Mouse (Mus musculus): Measurements from ENCODE around the gene Fam83g.
A peak's percentile ranks its signal among the peaks of the same experiment; 100 is the strongest.

The Fam83g gene

DNA sequence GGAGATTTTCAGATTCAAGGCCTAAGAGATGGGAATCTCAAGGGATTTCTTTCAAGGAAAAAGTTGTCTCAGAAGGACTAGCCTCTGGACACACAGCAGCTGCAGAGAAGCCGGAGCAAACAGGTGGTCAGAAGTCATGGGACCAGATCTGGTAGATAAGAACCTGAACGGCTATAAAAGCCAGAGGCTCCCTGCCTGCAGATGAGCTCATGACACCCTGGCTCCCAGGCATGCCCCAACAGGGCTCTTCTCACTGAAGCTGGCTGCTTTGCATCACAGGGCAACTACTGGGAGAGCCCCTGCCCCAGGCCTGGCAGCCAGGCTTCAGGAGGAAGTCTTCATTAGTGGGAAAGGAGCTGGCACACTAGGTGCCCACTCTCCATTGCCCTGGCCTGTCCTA lies 8.6 kb upstream of the Fam83g start:
- no peak for DNase-seq

DNA sequence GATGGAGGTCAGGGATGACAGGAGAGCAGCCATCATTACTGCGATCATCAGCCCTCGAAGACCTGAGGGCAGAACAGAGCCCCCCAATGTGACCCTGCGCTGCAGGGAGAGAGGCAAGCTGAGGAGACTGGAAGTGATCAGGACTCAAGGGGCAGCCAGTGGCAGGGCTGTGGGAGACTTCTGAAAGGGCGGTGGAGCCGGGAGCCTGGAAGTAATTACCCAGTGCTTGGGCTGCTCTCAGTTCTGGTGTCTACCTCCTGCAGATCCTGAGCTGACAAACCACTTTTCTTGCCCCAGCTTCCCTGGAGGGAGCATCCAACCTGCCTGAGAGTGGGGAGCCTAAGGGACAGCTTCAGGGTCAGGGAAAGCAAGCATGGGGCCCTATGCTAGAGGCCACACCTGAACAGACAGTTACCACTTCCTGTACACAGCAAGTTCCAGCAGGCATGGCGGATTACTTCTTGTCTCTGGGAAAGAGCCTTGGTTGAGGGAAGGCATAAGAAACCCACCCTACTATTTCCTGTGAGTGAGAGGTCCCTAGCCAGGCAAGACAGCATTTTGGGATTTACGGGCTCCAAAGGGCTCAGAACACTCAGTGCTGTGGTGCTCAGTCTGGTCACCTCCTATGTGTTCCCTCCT lies 7.6 kb upstream of the Fam83g start:
- DNase-seq, result no peak

DNA sequence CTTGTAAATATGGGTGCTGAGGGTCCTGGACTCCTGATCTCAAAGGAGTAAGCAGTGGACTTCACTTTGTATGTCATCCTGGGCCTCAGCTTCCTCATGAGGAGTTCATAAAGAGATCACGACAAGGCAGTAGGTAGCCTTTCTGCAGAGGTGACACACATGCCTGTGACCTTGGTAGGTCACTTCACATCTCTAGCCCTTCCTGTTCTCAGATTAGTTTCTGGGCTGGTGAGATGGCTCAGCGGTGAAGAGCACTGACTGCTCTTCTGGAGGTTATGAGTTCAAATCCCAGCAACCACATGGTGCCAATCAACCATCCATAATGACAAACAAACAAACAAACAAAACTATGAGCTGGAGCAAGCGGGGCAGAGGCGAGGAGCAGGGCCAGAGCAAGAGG lies 6.2 kb upstream of the Fam83g start:
- no peak for DNase-seq

DNA sequence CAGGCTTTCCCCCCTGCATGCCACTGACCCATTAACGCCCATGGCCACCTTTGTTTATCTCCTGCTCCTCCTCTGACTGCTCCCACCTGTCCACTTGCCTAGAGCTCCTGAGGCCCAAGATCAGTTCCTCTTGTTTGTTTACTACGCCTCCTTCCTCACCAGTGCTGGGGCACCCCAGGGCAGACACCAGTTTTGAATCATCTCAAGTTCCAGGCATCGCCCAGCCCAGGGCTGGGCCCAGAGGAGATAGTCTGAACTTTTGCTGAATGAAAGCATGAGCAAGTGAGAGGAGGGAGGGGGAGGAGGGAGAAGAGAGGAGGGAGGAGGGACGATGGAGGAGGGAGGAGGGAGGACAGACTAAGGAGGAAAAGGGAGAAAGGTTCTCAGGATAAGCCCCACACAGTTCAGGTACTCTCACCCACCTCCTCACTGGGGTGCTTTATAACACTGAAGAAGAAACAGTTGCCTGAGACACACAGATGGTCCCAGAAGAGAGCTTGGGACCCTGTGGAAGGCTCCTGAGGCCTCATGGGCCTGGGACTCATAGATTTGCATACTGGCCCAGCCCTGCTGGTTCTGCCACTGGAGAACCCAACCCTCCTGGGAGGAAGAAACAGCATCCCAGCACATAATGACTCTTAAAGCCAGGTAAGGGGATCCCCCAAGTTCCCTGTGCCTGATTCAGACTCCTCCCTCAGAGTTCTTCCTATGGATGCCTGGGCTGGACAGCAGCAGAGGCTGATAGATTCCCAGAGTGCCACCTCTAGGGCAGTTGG lies 4.6 kb upstream of the Fam83g start:
- no peak for DNase-seq

DNA sequence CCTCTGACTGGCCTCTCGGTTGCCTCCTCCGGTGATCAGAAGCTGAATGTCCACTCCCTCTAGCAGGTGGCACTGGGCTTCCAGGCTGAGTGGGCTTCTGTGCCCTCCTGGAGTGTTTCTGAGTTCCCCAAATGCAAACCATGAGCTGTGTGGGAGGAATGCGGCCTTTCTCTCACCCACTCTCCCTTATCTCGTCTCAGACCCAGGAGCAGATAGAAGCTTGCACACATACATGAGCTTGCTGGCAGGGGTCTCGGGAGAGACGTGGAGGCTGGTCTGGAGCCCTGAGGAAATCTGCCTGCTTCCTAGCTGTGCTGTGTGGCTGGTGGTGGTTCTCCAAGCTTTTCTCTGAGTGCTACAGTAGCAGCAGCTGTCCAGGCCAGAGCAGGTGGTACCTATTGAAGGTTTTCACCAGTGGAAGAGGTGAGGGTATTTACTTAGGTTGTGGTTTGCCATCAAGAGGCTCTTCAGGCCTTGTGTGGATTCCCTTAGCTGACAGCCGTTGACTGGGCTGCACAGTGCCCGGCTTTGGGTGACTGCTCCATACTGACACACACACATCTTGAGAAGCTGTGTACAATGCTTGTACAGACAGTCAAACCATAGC lies 1.3 kb downstream of the Fam83g start:
- DNase-seq, result peak; percentile 22

DNA sequence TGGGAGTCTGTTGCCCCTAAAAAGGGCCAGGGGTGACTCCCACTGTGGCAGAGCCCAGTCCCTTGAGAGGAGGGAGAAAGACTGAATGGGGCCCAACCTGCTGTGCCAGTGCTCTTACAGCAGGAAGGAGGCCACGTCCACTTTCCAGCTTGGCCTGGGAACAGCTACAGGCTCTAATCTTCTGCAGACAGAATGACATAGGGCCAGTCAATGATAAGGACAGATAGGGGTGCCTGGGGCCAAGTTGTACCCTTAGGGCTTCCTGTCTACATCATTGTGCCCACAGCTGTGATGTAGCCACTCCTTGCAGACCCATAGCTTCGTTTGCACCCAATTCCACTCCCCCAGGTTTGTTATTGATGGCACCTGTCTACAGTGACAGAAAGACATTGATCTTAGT lies 2.2 kb downstream of the Fam83g start:
- DNase-seq, result peak; percentile 77

DNA sequence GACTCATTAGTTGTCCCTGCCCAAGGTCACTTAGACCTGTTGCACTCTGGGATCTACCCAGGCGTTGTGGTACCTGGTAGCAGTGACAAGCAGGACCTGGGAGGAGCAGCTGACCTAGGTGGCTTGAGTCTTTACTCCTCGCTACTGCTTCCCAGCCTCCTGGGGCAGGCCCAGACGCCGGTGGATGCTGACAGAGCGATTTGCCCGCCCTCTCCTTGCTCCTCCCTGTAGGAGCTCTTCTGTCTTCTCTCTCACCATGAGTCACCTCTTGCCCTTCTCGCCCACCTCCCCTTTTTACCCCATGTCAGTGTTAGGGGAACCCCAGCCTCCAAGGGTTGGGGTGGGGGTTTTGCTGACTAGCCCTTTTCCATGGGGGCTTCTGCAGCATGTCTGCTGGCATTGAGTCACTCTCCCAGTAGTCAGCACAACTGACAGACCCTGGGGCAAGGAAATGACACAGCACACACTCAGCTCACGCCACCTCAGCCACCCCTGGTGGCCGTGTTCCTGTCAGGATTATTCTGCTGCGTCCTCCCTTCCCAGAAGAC lies 3.1 kb downstream of the Fam83g start:
- DNase-seq, result peak; percentile 71

DNA sequence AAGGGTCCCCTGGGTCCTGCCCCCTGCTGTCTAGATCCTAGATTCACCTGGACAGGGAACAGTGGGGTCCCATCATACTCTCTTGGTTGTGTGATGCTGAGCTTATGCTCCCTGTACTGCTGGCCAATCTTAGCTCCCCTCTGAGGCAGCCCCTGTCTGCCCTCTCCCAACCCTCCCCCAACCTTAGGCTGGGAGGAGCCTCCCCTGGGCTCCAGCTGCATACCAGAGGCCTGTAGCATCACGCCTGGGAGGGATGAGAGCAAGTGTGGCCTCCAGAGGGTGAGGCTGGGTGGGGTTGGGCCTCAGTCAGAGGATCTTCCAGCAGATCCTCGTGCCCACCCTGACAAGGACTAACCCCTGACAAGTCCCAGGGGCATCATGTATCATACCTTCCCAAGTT lies 3.7 kb downstream of the Fam83g start:
- DNase-seq, result peak; percentile 56

DNA sequence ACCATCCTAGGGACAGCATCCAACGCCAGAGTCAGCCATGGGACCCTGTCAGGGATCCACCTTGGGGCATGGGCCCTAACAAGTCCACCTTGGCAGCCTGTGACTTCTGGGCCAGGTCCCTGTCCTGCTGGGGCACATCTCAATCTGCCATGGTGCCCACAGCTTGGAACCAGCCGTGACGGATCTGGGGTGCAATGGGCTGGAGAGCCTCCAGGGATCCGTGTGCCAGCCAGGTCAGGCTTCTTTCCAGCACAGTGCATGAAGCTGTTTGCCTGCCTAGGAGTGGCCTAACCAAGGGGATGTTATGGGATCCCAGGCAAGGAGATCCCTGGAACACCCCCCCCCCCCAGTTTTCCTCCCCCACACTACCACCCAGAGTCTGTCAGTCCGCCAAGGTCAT lies 9.1 kb downstream of the Fam83g start:
- no peak for DNase-seq

DNA sequence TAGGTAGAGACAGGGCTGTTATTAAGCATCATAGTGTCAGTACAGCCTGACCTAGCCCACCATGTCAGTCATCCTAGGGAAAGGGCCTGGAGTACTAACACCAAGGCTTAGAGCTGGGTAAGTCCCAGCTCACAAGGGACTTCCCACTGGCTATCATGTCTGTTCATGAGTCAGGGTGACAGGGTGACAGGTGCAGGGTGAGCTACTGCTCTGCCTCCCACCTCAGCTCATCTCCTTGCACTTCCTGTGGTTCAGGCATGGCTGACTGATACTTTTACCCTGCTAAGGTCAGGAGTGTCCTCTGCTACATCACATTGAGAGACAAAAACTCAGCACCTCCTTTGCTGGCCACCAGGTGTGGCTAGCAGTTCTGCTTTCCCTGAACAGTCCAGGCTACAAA lies 15.0 kb downstream of the Fam83g start:
- no peak for DNase-seq

DNA sequence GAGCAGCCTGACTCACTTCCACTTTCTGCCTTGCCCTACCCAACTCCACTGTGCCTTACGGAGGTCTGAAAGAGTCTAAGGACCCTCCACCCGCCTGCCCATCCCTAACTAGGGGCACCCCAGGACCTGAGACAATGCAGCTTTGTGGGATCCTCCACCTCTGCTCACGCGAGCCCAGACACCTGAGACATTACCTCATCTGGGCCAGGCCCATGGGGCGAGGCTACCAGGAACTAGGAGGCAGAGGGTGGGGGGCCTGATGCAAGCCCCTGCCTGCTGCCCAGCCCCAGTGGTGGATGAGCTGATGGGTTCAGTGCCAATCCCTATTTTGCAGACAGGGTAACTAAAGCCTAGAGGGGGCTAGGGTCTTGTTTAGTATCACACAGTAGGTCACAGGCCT lies 15.6 kb downstream of the Fam83g start:
- no peak for DNase-seq

DNA sequence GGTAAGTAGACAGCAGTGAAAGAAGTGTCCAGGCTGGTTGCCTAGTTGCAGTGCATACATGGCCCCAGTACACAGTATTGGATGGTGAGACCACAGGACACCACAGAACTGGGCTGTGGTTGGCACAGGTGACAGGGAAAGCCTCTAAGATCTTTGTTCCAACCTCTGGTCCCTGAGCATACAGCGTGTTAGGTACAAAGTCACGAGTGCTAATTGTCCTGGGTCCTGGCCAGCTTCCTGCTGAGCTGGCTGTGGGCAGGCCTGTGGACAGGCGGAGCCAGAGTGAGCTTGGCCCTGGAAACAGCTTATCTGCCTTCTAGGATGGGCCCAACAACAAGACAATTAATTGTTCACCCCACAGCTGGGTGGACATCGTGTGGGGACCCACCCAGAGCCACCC lies 16.0 kb downstream of the Fam83g start:
- no peak for DNase-seq

DNA sequence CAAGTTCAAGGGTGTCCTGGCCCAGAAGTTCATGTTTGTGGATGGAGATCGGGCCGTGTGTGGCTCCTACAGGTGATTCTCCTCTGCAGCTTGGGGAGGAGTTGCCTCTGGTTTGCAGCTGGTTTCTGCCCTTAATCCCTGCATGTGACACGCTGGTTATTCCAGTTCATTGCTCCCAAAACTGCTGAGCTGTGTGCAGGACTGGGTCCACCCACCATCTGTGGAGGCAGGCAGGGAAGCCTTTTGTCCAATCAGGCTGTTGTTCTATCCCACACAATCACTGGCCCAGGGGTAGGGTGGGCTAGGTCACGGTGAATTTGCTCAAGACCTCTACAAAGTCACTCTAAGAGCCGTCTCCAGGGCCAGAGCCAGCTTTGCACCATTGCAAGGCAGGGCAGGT lies 17.8 kb downstream of the Fam83g start:
- no peak for DNase-seq

DNA sequence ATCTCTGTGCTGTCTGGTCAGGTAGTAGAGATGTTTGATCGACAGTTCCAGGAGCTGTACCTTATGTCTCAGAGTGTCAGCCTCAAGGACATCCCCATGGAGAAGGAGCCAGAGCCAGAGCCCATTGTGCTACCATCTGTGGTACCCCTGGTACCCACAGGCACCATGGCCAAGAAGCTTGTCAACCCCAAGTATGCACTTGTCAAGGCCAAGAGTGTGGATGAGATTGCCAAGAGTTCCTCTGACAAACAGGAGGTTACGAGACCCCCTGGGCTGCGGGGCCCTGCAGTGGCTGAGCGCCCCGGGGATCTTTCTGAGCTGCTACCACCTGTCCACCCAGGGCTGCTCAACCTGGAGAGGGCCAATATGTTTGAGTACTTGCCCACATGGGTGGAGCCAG lies 18.6 kb downstream of the Fam83g start:
- DNase-seq, result no peak

DNA sequence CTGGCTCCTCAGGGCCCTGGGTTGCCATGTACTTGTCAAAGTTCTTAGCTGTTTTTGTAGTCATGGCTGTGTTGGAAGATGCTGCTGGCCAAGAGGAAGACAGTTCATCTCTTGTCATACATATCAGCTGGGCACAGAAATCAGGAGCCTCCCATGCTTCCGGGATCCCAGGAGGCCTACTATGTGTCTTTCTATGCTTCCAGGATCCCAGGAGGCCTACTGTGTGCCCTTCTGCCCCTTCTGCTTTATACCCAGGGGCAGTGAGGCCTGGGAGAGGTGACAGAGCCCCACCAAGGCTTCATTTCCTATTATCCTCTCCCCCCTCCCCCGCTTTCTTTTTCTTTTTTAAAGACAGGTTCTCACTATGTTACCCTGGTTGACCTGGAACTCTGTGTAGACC lies 21.7 kb downstream of the Fam83g start:
- no peak for DNase-seq

DNA sequence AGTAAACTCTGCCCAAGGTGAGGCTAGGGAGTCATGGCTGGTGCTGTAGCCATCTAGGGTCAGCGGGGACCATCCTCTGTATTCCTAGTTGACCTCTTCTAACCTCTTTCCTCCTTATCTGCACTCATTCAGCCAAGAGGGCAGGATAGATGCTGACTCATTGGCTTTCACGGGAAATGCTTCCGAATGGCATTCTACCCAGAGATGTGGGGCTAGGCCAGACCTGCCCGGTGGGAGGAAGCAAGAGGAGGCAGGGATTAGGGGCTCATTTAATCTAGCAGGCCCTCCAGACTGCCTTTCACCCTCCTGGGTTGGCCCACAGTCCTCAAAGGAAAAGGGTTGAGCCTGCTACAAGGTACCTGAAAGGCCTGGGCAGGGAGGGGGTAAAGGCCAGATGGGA lies 22.3 kb downstream of the Fam83g start:
- DNase-seq, result no peak

DNA sequence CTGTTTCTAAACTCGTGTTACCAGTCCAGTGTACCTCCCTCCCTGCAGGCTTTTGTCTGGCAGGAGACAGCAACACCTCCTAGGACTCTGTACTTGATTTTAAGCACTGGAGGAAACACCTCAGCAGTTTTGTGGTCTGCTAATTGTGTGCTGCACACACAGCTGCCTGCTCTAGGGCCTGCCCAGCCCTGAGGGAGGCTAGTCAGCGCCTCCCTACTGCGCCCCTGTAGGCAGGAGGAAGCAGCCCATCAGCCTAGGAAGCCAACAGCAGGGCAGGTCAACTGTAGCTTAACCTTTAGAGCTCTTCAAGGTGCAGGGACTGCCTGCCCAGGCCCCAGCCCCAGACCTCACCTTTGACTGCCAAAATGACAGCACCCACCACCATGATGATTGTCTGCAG lies 25.0 kb downstream of the Fam83g start:
- DNase-seq, result no peak

DNA sequence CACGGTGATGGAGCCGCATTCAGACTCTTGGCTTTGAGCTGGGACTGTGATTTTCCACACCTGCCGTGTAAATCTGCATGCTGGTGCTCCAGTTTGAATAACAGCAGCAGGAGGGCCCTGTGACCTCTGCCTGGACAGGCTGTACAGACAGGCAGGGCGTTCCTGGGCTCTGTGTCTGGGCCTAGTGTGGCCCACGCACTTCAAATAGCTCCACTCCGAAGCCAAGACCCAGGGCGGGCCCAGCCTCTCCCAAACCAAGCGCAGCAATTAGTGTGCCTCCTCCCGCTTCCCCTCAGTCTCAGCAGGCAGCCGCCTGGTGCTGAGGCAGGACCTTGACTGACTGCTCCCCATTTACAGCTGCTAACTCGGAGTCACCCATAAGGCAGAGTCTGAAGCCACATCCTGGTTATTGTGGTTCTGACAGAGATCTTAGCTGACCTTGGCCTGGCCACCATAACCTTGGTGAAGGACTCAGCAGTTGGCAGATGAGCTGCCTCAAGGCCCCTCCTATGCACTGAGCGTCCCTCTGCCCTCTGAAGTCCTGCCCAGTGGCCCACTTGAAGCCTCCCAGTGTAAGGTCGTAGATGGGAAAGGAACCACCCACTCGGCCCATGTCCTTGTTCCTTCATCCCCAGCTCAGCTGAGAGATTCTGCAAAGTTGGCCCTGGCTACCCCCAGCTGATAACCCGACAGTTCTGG lies 29.4 kb downstream of the Fam83g start:
- DNase-seq, result no peak

DNA sequence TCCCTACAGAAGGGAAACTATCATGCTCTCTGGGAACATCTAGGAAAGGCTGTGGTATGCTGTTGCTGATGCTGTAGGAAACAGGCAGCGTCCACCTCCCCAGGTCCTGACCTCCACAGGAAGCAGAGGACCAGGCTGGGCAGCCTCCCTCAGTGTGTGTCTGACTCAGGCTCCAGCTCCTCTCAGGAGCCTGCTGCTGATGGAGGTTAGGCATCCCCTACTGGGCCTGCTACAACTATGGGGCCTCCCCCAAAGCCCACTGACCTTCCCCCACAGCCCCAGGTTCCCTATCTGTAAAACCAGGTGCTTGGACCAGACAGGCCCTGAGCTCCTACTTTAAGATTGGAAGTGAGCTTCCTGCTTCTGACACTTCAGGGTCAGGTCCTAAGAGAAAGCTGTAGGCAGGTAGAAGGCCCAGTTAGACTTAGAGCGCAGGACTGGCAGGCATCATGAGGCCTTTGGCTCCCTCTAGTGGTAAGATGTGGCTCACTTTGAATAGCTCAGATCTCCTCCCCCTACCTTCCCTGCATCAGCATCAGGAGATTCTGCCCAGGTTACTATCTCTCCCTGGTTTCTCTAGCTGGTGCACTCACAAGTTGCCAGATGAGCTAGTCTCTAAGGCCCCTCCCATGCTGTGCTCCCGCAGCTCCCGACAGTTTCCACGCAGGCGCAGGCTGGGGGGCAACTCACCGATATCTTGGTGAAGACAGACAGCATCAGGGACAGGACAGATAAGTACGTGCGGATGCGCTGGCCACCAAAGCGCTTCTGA lies 30.6 kb downstream of the Fam83g start:
- peak; percentile 65 for DNase-seq

DNA sequence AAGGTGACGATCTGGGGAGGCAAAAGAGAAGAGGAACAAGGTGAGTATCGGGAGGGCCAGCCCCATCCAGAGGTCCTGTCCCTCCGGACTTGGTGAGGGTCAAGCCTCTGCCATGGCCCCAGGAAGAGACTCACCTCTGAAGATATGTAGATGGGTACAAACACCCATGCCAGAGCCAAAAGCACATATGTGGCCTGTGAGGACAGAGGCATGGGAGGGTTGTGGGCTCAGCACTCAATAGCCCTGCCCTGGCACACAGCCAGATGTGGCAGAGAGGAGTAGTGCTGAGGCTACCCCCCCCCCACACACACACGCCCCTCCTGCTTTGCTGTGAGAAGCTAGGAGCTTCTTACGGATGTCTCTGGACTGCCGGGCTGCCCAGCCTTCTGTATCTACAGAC lies 31.2 kb downstream of the Fam83g start:
- no peak for DNase-seq

DNA sequence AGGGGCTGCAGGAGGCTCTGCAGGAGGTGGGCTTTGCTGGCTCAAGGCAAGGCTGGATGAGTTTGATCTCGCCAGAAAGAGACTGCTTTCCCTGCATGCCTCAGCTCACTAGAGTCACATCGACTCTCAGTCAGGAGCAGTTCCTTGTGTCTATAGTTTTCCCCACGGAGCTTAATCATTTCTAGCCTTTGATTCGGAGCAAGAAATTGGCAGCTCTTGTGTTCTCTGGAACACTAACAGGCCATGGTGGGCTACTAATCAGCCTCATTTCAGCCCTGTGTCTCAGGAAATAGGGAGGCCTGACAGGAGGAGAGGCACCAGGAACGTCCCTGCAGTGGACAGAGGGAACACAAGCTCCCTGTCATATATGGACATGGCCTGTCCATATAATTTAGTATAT lies 34.1 kb downstream of the Fam83g start:
- no peak for DNase-seq

DNA sequence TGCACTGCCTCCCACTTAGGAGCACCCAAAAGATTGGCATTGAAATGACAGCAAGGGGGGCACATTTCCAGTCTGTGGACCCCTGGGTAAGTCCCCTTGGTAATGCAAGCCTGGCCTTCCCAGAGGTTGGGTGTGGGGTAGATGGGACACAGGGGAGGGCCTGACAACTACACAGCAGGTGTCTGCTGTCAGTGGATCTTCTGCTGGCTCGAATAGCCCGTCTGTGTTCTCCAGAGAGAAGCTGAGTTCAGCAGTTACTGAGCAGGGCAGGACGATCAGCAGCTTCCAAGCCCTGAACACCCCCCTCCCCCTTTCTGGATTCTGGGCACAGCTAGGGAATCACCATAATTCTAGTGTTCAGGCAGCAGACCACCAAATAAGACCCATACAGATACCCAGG lies 35.5 kb downstream of the Fam83g start:
- DNase-seq, result no peak

DNA sequence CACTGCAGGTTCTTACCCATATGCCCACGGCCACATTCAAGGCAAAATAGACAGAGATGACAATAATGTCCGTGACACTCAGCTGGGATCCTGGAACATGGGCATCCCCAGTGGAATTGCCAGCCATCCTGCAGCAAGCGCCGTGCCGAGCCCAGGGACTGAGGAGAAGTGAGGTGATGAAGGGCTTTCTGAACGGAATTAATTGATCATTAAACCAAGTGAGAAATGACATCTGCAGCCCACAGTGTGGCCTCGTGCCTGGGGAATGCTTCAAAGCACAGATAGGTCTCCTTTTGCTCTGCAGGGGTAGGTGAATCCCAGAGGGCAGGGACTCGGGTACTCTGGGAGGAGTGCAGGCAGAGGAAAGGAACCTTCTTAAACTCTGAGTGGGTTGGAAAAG lies 35.9 kb downstream of the Fam83g start:
- DNase-seq, result no peak
